Mouse (Mus musculus) stomach, postnatal 0 days (tissue): Measurements from ENCODE around the gene St6galnac4. TPM values are rescaled to one million over a fixed set of nuclear protein-coding genes. Genes with fewer than 3 reads are reported as not detected.

Source experiments
- ATAC-seq: fragments of 200-750 bp; cut with Nextera tagmentation; 2 replicates; pipeline ENCODE4 v1.8.0; 2017; ENCODE audit not compliant: low FRiP score, low TSS enrichment
- DNase-seq: peaks from one replicate; pipeline ENCODE4 v3.0.0-alpha.2; 2016; ENCODE audit warnings: low spot score
- H3K27ac ChIP-seq: fragments of 300-500 bp; sonication (generic); replicated peaks from 2 replicates; pipeline ENCODE4 v1.5.1; 2014; ENCODE audit warnings: mild to moderate bottlenecking, control low read depth
- H3K27me3 ChIP-seq: fragments of 300-500 bp; sonication (generic); 2 replicates; pipeline ENCODE4 v1.6.1; 2014; ENCODE audit warnings: low read length; ENCODE audit not compliant: control insufficient read depth, insufficient read depth
- H3K36me3 ChIP-seq: fragments of 300-500 bp; sonication (generic); 2 replicates; pipeline ENCODE4 v1.6.1; 2014; ENCODE audit warnings: low read length, mixed read lengths; ENCODE audit not compliant: control insufficient read depth, insufficient read depth
- H3K4me1 ChIP-seq: fragments of 300-500 bp; sonication (generic); replicated peaks from 2 replicates; pipeline ENCODE4 v1.6.1; 2014; ENCODE audit warnings: antibody characterized with exemption; ENCODE audit not compliant: control insufficient read depth, insufficient read depth
- H3K4me2 ChIP-seq: fragments of 300-500 bp; sonication (generic); replicated peaks from 2 replicates; pipeline ENCODE4 v1.6.1; 2014; ENCODE audit warnings: low read depth, mild to moderate bottlenecking, control low read depth, moderate library complexity
- H3K4me3 ChIP-seq: fragments of 300-500 bp; sonication (generic); 2 replicates; pipeline ENCODE4 v1.5.1; 2014; ENCODE audit warnings: low read depth, low read length, control low read depth
- H3K9ac ChIP-seq: fragments of 300-500 bp; sonication (generic); 2 replicates; pipeline ENCODE4 v1.6.1; 2014; ENCODE audit warnings: mild to moderate bottlenecking, low read length, control low read depth, mixed read lengths
- H3K9me3 ChIP-seq: fragments of 300-500 bp; sonication (generic); 2 replicates; pipeline ENCODE4 v1.6.1; 2016; ENCODE audit warnings: low read length; ENCODE audit not compliant: control insufficient read depth
- CTCF ChIP-seq: IDR thresholded peaks from 2 replicates; pipeline ENCODE4 v1.5.1; 2016; ENCODE audit warnings: antibody characterized with exemption, low read depth, mild to moderate bottlenecking, moderate library complexity
- EP300 ChIP-seq: optimal IDR thresholded peaks from 2 replicates; pipeline ENCODE3; 2016; ENCODE audit warnings: antibody characterized with exemption
- WGBS: fragments of 180-500 bp; shearing (Covaris S2); extraction: QIAGEN DNeasy Blood & Tissue Kit; methylation state at CpG from one replicate; pipeline ENCODE4 v1.1.7; 2014; 5-methylcytosine and 5-hydroxymethylcytosine counted together
- polyA plus RNA-seq: library from polyadenylated mRNA; unstranded; fragments of >200 nt; fragmentation: Nextera tagmentation; extraction: Ambion mirVana; gene quantifications from 2 replicates; pipeline ENCODE4 v1.2.1, GENCODE M21; 2015

St6galnac4 gene
- polyA plus RNA-seq, 1 experiment from 2014 or later, result 7.7 TPM

GRCm38 (mm10) chr2:32591249-32591648 is 4.4 kb downstream of the St6galnac4 start:
- Histone ChIP-seq H3K4me3 (no peak overlapping the region), H3K36me3 (no peaks in the 10 kb centered on the region), H3K27ac (no peak overlapping the region), H3K4me1 (no peaks in the 10 kb centered on the region), H3K4me2 (no peak overlapping the region), H3K9ac (no peak overlapping the region), H3K9me3 (no peaks in the 10 kb centered on the region), H3K27me3 (no peaks in the 10 kb centered on the region)
- no peak for TF ChIP-seq EP300
- no peak for TF ChIP-seq CTCF
- no peak for ATAC-seq
- 62% methylated on average over 6 of the region's 6 CpGs for WGBS
- no peak for DNase-seq

GRCm38 (mm10) chr2:32596725-32597124 is 9.8 kb downstream of the St6galnac4 start:
- H3K9ac ChIP-seq, result no peak overlapping the region
- no peak overlapping the region for H3K27ac ChIP-seq
- no peaks in the 10 kb centered on the region for H3K27me3 ChIP-seq
- no peak overlapping the region for H3K4me2 ChIP-seq
- WGBS, result 88% methylated on average over 13 of the region's 13 CpGs
- H3K4me3 ChIP-seq, result no peak overlapping the region
- ATAC-seq, result no peak
- no peaks in the 10 kb centered on the region; the same call in 1 of the 2 replicates for H3K4me1 ChIP-seq
- peaks cover 6% of the 10 kb centered on the region; the same call in 1 of the 2 replicates for H3K36me3 ChIP-seq
- DNase-seq, result no peak
- no peaks in the 10 kb centered on the region for H3K9me3 ChIP-seq
- TF ChIP-seq EP300, result no peak
- no peak for TF ChIP-seq CTCF

- Histone ChIP-seq H3K4me3 (no peak overlapping the region), H3K36me3 (peaks cover 6% of the 10 kb centered on the region; the same call in 1 of the 2 replicates), H3K9me3 (no peaks in the 10 kb centered on the region), H3K27ac (no peak overlapping the region), H3K9ac (no peak overlapping the region), H3K4me2 (no peak overlapping the region), H3K4me1 (no peaks in the 10 kb centered on the region; the same call in 1 of the 2 replicates), H3K27me3 (no peaks in the 10 kb centered on the region)
- TF ChIP-seq EP300 (no peak), CTCF (no peak)
- ATAC-seq (no peak), DNase-seq (no peak)
- WGBS, result 82% methylated on average over 5 of the region's 5 CpGs
Measured at GRCm38 (mm10) chr2:32597248-32597647, 10.4 kb downstream of the St6galnac4 start.

GRCm38 (mm10) chr2:32597699-32598098 is 10.8 kb downstream of the St6galnac4 start:
- Histone ChIP-seq H3K9ac (no peak overlapping the region), H3K27me3 (no peaks in the 10 kb centered on the region), H3K4me3 (no peak overlapping the region), H3K27ac (no peak overlapping the region), H3K4me1 (no peaks in the 10 kb centered on the region; the same call in 1 of the 2 replicates), H3K9me3 (no peaks in the 10 kb centered on the region), H3K36me3 (peaks cover 6% of the 10 kb centered on the region; the same call in 1 of the 2 replicates), H3K4me2 (no peak overlapping the region)
- no peak for TF ChIP-seq CTCF
- TF ChIP-seq EP300, result no peak
- WGBS, result 78% methylated on average over 5 of the region's 5 CpGs
- no peak for DNase-seq
- no peak for ATAC-seq

GRCm38 (mm10) chr2:32598506-32598905 is 11.6 kb downstream of the St6galnac4 start:
- DNase-seq, result no peak
- Histone ChIP-seq H3K36me3 (peaks cover 6% of the 10 kb centered on the region; the same call in 1 of the 2 replicates), H3K4me2 (no peak overlapping the region), H3K27ac (no peak overlapping the region), H3K9ac (no peak overlapping the region), H3K4me3 (no peak overlapping the region), H3K27me3 (no peaks in the 10 kb centered on the region), H3K9me3 (no peaks in the 10 kb centered on the region), H3K4me1 (no peaks in the 10 kb centered on the region; the same call in 1 of the 2 replicates)
- 86% methylated on average over 8 of the region's 8 CpGs for WGBS
- ATAC-seq, result no peak
- TF ChIP-seq CTCF (no peak), EP300 (no peak)

- Histone ChIP-seq H3K4me3 (no peak within 1 kb of the TSS), H3K4me2 (no peak within 1 kb of the TSS), H3K27ac (no peak within 1 kb of the TSS), H3K9me3 (no peaks in the 10 kb centered on the region), H3K27me3 (no peaks in the 10 kb centered on the region), H3K36me3 (peaks cover 6% of the 10 kb centered on the region; the same call in 1 of the 2 replicates), H3K4me1 (no peaks in the 10 kb centered on the region; the same call in 1 of the 2 replicates), H3K9ac (no peak within 1 kb of the TSS)
- DNase-seq (no peak), ATAC-seq (no peak)
- no peak for TF ChIP-seq EP300
- WGBS, result 88% methylated on average over 3 of the region's 3 CpGs
Measured at GRCm38 (mm10) chr2:32599409-32599808, 12.5 kb downstream of the St6galnac4 start, which contains the start of gene St6galnac6. TSS of gene St6galnac6 (plus strand) at chr2:32599709.
